10 mouse cellular contexts compared by ENCODE assay signal in the genomic region with DNA sequence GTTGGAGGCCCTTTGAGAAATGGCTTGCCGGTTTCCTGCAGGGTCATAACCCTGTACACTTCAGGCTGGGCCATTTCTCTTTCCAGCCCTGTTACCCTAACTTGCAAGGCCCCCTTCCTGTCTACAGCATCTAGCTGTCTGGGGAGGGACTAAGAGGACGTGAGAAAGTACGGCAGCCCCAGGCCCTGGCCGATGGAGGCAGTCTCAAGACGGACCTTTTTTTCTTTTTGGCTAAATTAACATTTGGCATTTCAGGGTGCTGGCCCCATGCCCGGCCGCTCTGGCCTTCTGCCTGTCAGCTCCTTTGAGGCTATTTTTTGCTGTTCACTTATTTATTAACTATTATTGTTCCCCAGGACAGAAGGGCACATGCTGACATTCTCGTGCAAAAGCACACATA. TPM values are rescaled to one million over a fixed set of nuclear protein-coding genes. Genes with fewer than 3 reads are reported as not detected.
DNase-seq lines count a peak whose midpoint lies in the region; ATAC-seq and TF ChIP-seq lines count a peak whose summit lies in the region.
"Had no signal": no experiment of that assay in that cellular context is flagged by ENCODE, and none has a peak within 500 bp of the region (broad histone marks: within the 10 kb centered on the region; RNA-seq: fewer than 3 reads in every experiment).

No protein-coding gene starts in this region.

- H3K4me3 ChIP-seq in layer of hippocampus, adult 2 months, result no peak overlapping the region
- no peak overlapping the region for H3K4me3 ChIP-seq in hindbrain, embryonic 11.5 days (ENCODE audit: low read depth, low read length)
- H3K4me3 ChIP-seq: megakaryocyte, embryonic 14.5 days had no signal

- H3K9me3 ChIP-seq in hindbrain, embryonic 11.5 days (ENCODE audit: control insufficient read depth, low read length), result no peaks in the 10 kb centered on the region
- H3K9me3 ChIP-seq: megakaryocyte, embryonic 14.5 days had no signal

- peak; percentile 48 for DNase-seq in layer of hippocampus, adult 11-12 months (ENCODE audit: low spot score)
- DNase-seq in layer of hippocampus, adult 2 months (ENCODE audit: low spot score in 2 of 2), result no peak
- DNase-seq in adrenal gland, postnatal 14 days, result peak; percentile 87
- peak; percentile 56 for DNase-seq in gastrocnemius, postnatal 10 days
- DNase-seq in kidney, postnatal 4 days, result peak; percentile 71 to 78
- no peak for DNase-seq in yolk sac, embryonic 10.5 days (ENCODE audit: low spot score)
- no peak for DNase-seq in T-cell, adult 2 months (ENCODE audit: low spot score)
- no peak for DNase-seq in hindbrain, embryonic 11.5 days (ENCODE audit: low spot score)

- no peak overlapping the region for H3K4me2 ChIP-seq in hindbrain, embryonic 11.5 days (replicated peaks; ENCODE audit: low read depth, low read length)

- no peak for ATAC-seq in hindbrain, embryonic 11.5 days (ENCODE audit: low FRiP score)

- H3K36me3 ChIP-seq in hindbrain, embryonic 11.5 days (ENCODE audit: control insufficient read depth, insufficient read depth, low read length), result no peaks in the 10 kb centered on the region

- no peak for TF ChIP-seq CTCF in layer of hippocampus, adult 2 months (conservative IDR thresholded peaks at IDR 0.05)

- H3K9ac ChIP-seq in hindbrain, embryonic 11.5 days (ENCODE audit: low read depth, low read length), result no peak overlapping the region

- no peaks in the 10 kb centered on the region for H3K4me1 ChIP-seq in hindbrain, embryonic 11.5 days (replicated peaks; ENCODE audit: control insufficient read depth, insufficient read depth, low read length)

- H3K27ac ChIP-seq in layer of hippocampus, adult 2 months, result no peak overlapping the region
- H3K27ac ChIP-seq in hindbrain, embryonic 11.5 days (ENCODE audit: low read depth, low read length), result no peak overlapping the region

- H3K27me3 ChIP-seq in hindbrain, embryonic 11.5 days (ENCODE audit: control insufficient read depth, insufficient read depth, low read length), result no peaks in the 10 kb centered on the region

- 81% methylated on average over 8 of the region's 8 CpGs for WGBS in hindbrain, embryonic 11.5 days

RNA-seq across cellular contexts. Expression of gene Adcy5, which starts 24.4 kb away (rescaled TPM):
- 10 to 100 TPM; 74.3 to 76.8 TPM for total RNA-seq in layer of hippocampus, adult 2 months (2021)
- total RNA-seq in adrenal gland, postnatal 14 days (2021), result 6.3 and 8.9 TPM in 2 replicates
- 1 to 10 TPM; 2.4 to 3.1 TPM for total RNA-seq in gastrocnemius, postnatal 10 days (2021)
- 2.7 and 2.9 TPM in 2 replicates for polyA plus RNA-seq in hindbrain, embryonic 11.5 days (2014; fragmentation: Nextera tagmentation; extraction: Ambion mirVana)
- total RNA-seq: common myeloid progenitor, adult 5-6 weeks had no signal

Comparison
In these comparisons a context has a peak if more than half of its experiments do, and no peak if none do; other contexts are left out.
1. DNase-seq: peak in layer of hippocampus, adult 11-12 months (single experiment), adrenal gland, postnatal 14 days (single experiment), gastrocnemius, postnatal 10 days (single experiment) and kidney, postnatal 4 days (2 of 2); none in layer of hippocampus, adult 2 months (0 of 2), yolk sac, embryonic 10.5 days (single experiment), T-cell, adult 2 months (single experiment) and hindbrain, embryonic 11.5 days (single experiment).